Mouse (Mus musculus) CH12.LX (cell line): Measurements from ENCODE around the gene Tmem140. TPM values are rescaled to one million over a fixed set of nuclear protein-coding genes. Genes with fewer than 3 reads are reported as not detected.

Experiments used
- DNase-seq: peaks from one replicate; pipeline ENCODE4 v3.0.0-alpha.2; 2013; ENCODE audit errors: extremely low read depth
- H3K27ac ChIP-seq: 2 replicates; pipeline ENCODE4 v1.5.1; 2012; ENCODE audit warnings: low read depth, mild to moderate bottlenecking, control low read depth, moderate library complexity; ENCODE audit not compliant: insufficient read depth
- H3K27me3 ChIP-seq: replicated peaks from 2 replicates; pipeline ENCODE3; 2012; ENCODE audit warnings: inconsistent platforms
- H3K36me3 ChIP-seq, 2 experiments: replicated peaks in 1 of 2; 2 replicates each; pipeline versions ENCODE3 to v1.6.1; 2012; ENCODE audit warnings: inconsistent platforms in 1 of 2, low read length in 1 of 2, mild to moderate bottlenecking in 1 of 2, mixed read lengths in 1 of 2, moderate library complexity in 1 of 2; ENCODE audit not compliant: control insufficient read depth in 1 of 2, insufficient read depth in 1 of 2
- H3K4me1 ChIP-seq, 2 experiments: 2 replicates each; pipeline ENCODE4 v1.6.1; 2012; ENCODE audit warnings: inconsistent platforms in 1 of 2, moderate library complexity in 1 of 2; ENCODE audit not compliant: insufficient read depth in 2 of 2, control insufficient read depth in 1 of 2
- H3K4me2 ChIP-seq: 2 replicates; pipeline ENCODE4 v1.6.1; 2012; ENCODE audit warnings: low read depth, mild to moderate bottlenecking, control low read depth; ENCODE audit not compliant: poor library complexity, insufficient read depth, severe bottlenecking
- H3K4me3 ChIP-seq, 3 experiments: fragments of 150-350 bp in 1 of 3; sonication (generic) in 1 of 3; replicated peaks in 1 of 3; 2 replicates each; pipeline versions ENCODE3 to v1.5.1; 2011 to 2012; ENCODE audit warnings: low read depth in 2 of 3, low read length in 2 of 3, mild to moderate bottlenecking in 2 of 3, moderate library complexity in 2 of 3, control low read depth in 1 of 3, improper control_type of control experiment in 1 of 3, inconsistent platforms in 1 of 3, mixed read lengths in 1 of 3; ENCODE audit not compliant: poor library complexity in 1 of 3
- H3K79me2 ChIP-seq: replicated peaks from 2 replicates; pipeline ENCODE4 v1.6.1; 2012; ENCODE audit warnings: mild to moderate bottlenecking, moderate library complexity; ENCODE audit not compliant: control insufficient read depth, poor library complexity, insufficient read depth, severe bottlenecking; ENCODE audit errors: extremely low read depth
- H3K9ac ChIP-seq: 2 replicates; pipeline ENCODE4 v1.6.1; 2012; ENCODE audit warnings: low read depth, mild to moderate bottlenecking, control low read depth, moderate library complexity; ENCODE audit not compliant: insufficient read depth
- H3K9me3 ChIP-seq: replicated peaks from 2 replicates; pipeline ENCODE3; 2012; ENCODE audit warnings: low read length, inconsistent platforms, mixed read lengths
- BHLHE40 ChIP-seq: IDR thresholded peaks from 2 replicates; pipeline ENCODE4 v1.6.1; 2011; ENCODE audit warnings: mild to moderate bottlenecking, low read depth, low read length, improper control_type of control experiment
- CHD1 ChIP-seq: IDR thresholded peaks from 2 replicates; pipeline ENCODE4 v1.6.1; 2012; ENCODE audit warnings: low read depth, low read length, improper control_type of control experiment, inconsistent platforms
- CHD2 ChIP-seq: IDR thresholded peaks from 2 replicates; pipeline ENCODE4 v1.6.1; 2011; ENCODE audit warnings: low read length, improper control_type of control experiment
- CTCF ChIP-seq, 2 experiments: IDR thresholded peaks in 1 of 2; conservative IDR thresholded peaks in 1 of 2; 2 replicates each; pipeline ENCODE4 v1.5.1; 2011 to 2012; ENCODE audit warnings: low read depth in 2 of 2, low read length in 2 of 2, improper control_type of control experiment in 1 of 2, inconsistent platforms in 1 of 2, mild to moderate bottlenecking in 1 of 2, moderate library complexity in 1 of 2
- E2F4 ChIP-seq: IDR thresholded peaks from 2 replicates; pipeline ENCODE4 v1.6.1; 2011; ENCODE audit warnings: low read depth, low read length, improper control_type of control experiment; ENCODE audit not compliant: insufficient replicate concordance
- ELF1 ChIP-seq: IDR thresholded peaks from 2 replicates; pipeline ENCODE4 v1.6.1; 2014; ENCODE audit warnings: low read depth, mild to moderate bottlenecking, inconsistent platforms, low read length, improper control_type of control experiment
- EP300 ChIP-seq: IDR thresholded peaks from 2 replicates; pipeline ENCODE4 v1.6.1; 2011; ENCODE audit warnings: low read length, improper control_type of control experiment
- GABPA ChIP-seq: IDR thresholded peaks from 2 replicates; pipeline ENCODE4 v1.6.1; 2012; ENCODE audit warnings: low read depth, low read length, improper control_type of control experiment, inconsistent platforms; ENCODE audit not compliant: insufficient replicate concordance
- HCFC1 ChIP-seq: IDR thresholded peaks from 2 replicates; pipeline ENCODE4 v1.6.1; 2012; ENCODE audit warnings: low read depth, mild to moderate bottlenecking, inconsistent platforms, low read length, improper control_type of control experiment
- JUN ChIP-seq: IDR thresholded peaks from 2 replicates; pipeline ENCODE4 v1.6.1; 2011; ENCODE audit warnings: low read depth, mild to moderate bottlenecking, low read length, improper control_type of control experiment, moderate library complexity; ENCODE audit not compliant: insufficient read depth
- KAT2A ChIP-seq: IDR thresholded peaks from 2 replicates; pipeline ENCODE4 v1.6.1; 2012; ENCODE audit warnings: low read length, improper control_type of control experiment, inconsistent platforms; ENCODE audit not compliant: insufficient replicate concordance
- MXI1 ChIP-seq: IDR thresholded peaks from 2 replicates; pipeline ENCODE4 v1.6.1; 2011; ENCODE audit warnings: mild to moderate bottlenecking, low read depth, low read length, improper control_type of control experiment
- MYC ChIP-seq: IDR thresholded peaks from 2 replicates; pipeline ENCODE4 v1.6.1; 2011; ENCODE audit warnings: low read depth, mild to moderate bottlenecking, improper control_type of control experiment, low read length
- NELFE ChIP-seq: IDR thresholded peaks from 2 replicates; pipeline ENCODE4 v1.6.1; 2011; ENCODE audit warnings: low read depth, low read length, improper control_type of control experiment
- PAX5 ChIP-seq: IDR thresholded peaks from 2 replicates; pipeline ENCODE4 v1.6.1; 2012; ENCODE audit warnings: low read length, inconsistent platforms, mixed read lengths
- POLR2A ChIP-seq: IDR thresholded peaks from 2 replicates; pipeline ENCODE4 v1.6.1; 2011; ENCODE audit warnings: low read depth, mild to moderate bottlenecking, improper control_type of control experiment, low read length
- POLR2AphosphoS2 ChIP-seq: IDR thresholded peaks from 2 replicates; pipeline ENCODE4 v1.6.1; 2011; ENCODE audit warnings: low read depth, low read length, improper control_type of control experiment
- RAD21 ChIP-seq: IDR thresholded peaks from 2 replicates; pipeline ENCODE4 v1.6.1; 2011; ENCODE audit warnings: low read depth, mild to moderate bottlenecking, low read length, improper control_type of control experiment, moderate library complexity
- RCOR1 ChIP-seq: conservative IDR thresholded peaks from 2 replicates; pipeline ENCODE4 v1.6.1; 2012; ENCODE audit warnings: low read depth, mild to moderate bottlenecking, inconsistent platforms, low read length, improper control_type of control experiment
- SIN3A ChIP-seq: IDR thresholded peaks from 2 replicates; pipeline ENCODE4 v1.6.1; 2012; ENCODE audit warnings: low read length, improper control_type of control experiment, inconsistent platforms
- SMC3 ChIP-seq: IDR thresholded peaks from 2 replicates; pipeline ENCODE4 v1.6.1; 2011; ENCODE audit warnings: low read depth, low read length, improper control_type of control experiment
- TCF12 ChIP-seq: IDR thresholded peaks from 2 replicates; pipeline ENCODE4 v1.6.1; 2014; ENCODE audit warnings: low read depth, mild to moderate bottlenecking, inconsistent platforms, low read length, improper control_type of control experiment
- UBTF ChIP-seq: IDR thresholded peaks from 2 replicates; pipeline ENCODE4 v1.6.1; 2012; ENCODE audit warnings: low read depth, mild to moderate bottlenecking, inconsistent platforms, low read length, improper control_type of control experiment, moderate library complexity
- USF1 ChIP-seq: IDR thresholded peaks from 2 replicates; pipeline ENCODE4 v1.6.1; 2014; ENCODE audit warnings: low read depth, mild to moderate bottlenecking, inconsistent platforms, low read length, improper control_type of control experiment
- USF2 ChIP-seq: conservative IDR thresholded peaks from 2 replicates; pipeline ENCODE4 v1.6.1; 2011; ENCODE audit warnings: low read depth, low read length, improper control_type of control experiment
- ZC3H11A ChIP-seq: IDR thresholded peaks from 2 replicates; pipeline ENCODE4 v1.6.1; 2012; ENCODE audit warnings: low read depth, mild to moderate bottlenecking, inconsistent platforms, low read length, improper control_type of control experiment
- ZKSCAN1 ChIP-seq: IDR thresholded peaks from 2 replicates; pipeline ENCODE4 v1.6.1; 2012; ENCODE audit warnings: low read depth, inconsistent platforms, low read length, improper control_type of control experiment, borderline replicate concordance
- ZMIZ1 ChIP-seq: IDR thresholded peaks from 2 replicates; pipeline ENCODE4 v1.6.1; 2012; ENCODE audit warnings: low read depth, mild to moderate bottlenecking, inconsistent platforms, low read length, improper control_type of control experiment
- ZNF384 ChIP-seq: IDR thresholded peaks from 2 replicates; pipeline ENCODE4 v1.6.1; 2012; ENCODE audit warnings: low read depth, low read length, improper control_type of control experiment, inconsistent platforms
- dilution Hi-C: fragments of 300-500 bp; cut with MboI; formaldehyde crosslinking; loops from 2 replicates; pipeline ENCODE4 v1.14.3; 2020; ENCODE audit warnings: low sequenced_read_pairs; ENCODE audit not compliant: extremely low pct_unique_long_range_greater_than_20kb, extremely low pct_ligation_motif_present
- in situ Hi-C: fragments of 300-500 bp; cut with MboI; formaldehyde crosslinking; loops from 3 replicates; pipeline ENCODE4 v1.14.3; 2019; ENCODE audit warnings: low sequenced_read_pairs, low pct_ligation_motif_present, low pct_unique_long_range_greater_than_20kb, mixed read lengths
- polyA plus RNA-seq: library from polyadenylated mRNA; unstranded; fragments of >175 nt; gene quantifications from 2 replicates; pipeline ENCODE4 v1.2.1, GENCODE M21; 2012; ENCODE audit warnings: low read depth; ENCODE audit not compliant: insufficient read length
- total RNA-seq, 2 experiments: library from RNA; depleted of rRNA; stranded (reverse); fragments of 300-350 nt in 1 of 2; fragments of >200 nt in 1 of 2; gene quantifications; 2 replicates each; pipeline ENCODE4 v1.2.3; 2012 to 2014

Gene Tmem140
- total and polyA plus RNA-seq, 3 experiments = 1.2 to 3.6 (median 2.8) TPM

GRCm38 (mm10) chr6:34902578-34902977 lies 39.6 kb downstream of the Tmem140 start:
- peak overlapping the region; percentile 49 for H3K27ac ChIP-seq
- DNase-seq = peak; percentile 31
- in situ Hi-C loops (no loop called here), dilution Hi-C loops (no loop called here)
- H3K27me3 ChIP-seq = no peaks in the 10 kb centered on the region
- H3K4me3 ChIP-seq = no peak overlapping the region
- H3K79me2 ChIP-seq = no peaks in the 10 kb centered on the region
- peaks cover 10 to 34% of the 10 kb centered on the region in 2 experiments for H3K4me1 ChIP-seq
- H3K36me3 ChIP-seq = peaks cover 45 to 93% of the 10 kb centered on the region in 2 experiments
- no peaks in the 10 kb centered on the region for H3K9me3 ChIP-seq
- peak overlapping the region; percentile 34 for H3K4me2 ChIP-seq
- TF ChIP-seq CHD2 (no peak), ZC3H11A (no peak), RCOR1 (no peak), TCF12 (no peak), USF1 (no peak), NELFE (no peak), MXI1 (no peak; the same call in 1 of the 2 replicates), HCFC1 (no peak), ZKSCAN1 (no peak), BHLHE40 (no peak; the same call in 1 of the 2 replicates), POLR2AphosphoS2 (no peak), ELF1 (no peak), EP300 (no peak), SIN3A (no peak), JUN (no peak), PAX5 (no peak), USF2 (no peak), SMC3 (no peak), KAT2A (no peak), POLR2A (no peak)
- H3K9ac ChIP-seq = peak overlapping the region; percentile 12; the same call in 1 of the 2 replicates

- TF ChIP-seq ZC3H11A (no peak), PAX5 (no peak), ZKSCAN1 (no peak), USF2 (no peak), SIN3A (no peak), UBTF (no peak), RAD21 (no peak), E2F4 (no peak), GABPA (no peak), ZMIZ1 (no peak), ZNF384 (no peak), SMC3 (no peak), POLR2AphosphoS2 (no peak), ELF1 (no peak), NELFE (no peak), CHD1 (no peak), CTCF (conservative IDR thresholded peaks at IDR 0.05 in 1 of 2, IDR thresholded peaks at IDR 0.05 in 1 of 2; ENCODE audit: low read depth in 2 of 2, low read length in 2 of 2) (no peak), MYC (no peak)
- TF ChIP-seq, all 38 proteins: peak for 0
- in situ Hi-C loops (no loop called here), dilution Hi-C loops (no loop called here)
- peaks cover 10 to 41% of the 10 kb centered on the region in 2 experiments for H3K4me1 ChIP-seq
- no peak overlapping the region for H3K4me2 ChIP-seq
- no peak overlapping the region for H3K4me3 ChIP-seq
- H3K27me3 ChIP-seq = no peaks in the 10 kb centered on the region
- peaks cover 45 to 91% of the 10 kb centered on the region in 2 experiments for H3K36me3 ChIP-seq
- H3K9me3 ChIP-seq = no peaks in the 10 kb centered on the region
- no peak overlapping the region for H3K27ac ChIP-seq
- H3K9ac ChIP-seq = no peak overlapping the region
- DNase-seq = no peak
- H3K79me2 ChIP-seq = no peaks in the 10 kb centered on the region
Observed at GRCm38 (mm10) chr6:34903441-34903840, 40.5 kb downstream of the Tmem140 start.
